16 mouse cellular contexts compared by ENCODE assay signal in the genomic region with DNA sequence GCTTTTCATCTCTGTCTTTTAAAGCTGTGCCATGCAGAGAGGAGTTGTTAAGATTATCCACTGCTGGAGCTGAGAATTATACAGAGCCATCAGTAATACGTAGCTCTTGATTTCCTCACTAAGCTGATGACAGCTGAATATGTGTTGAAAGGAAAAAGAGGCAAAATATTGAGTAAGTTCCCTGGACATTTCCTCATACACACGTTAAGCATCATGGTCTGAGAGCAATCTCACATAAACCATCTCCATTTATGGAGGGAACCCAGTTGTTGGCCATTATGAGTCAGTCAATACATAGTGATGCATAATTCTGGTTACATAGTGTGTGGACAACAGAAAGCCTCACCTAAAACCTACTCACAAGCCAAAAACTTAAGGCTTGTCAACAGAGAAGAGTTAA. TPM values are rescaled to one million over a fixed set of nuclear protein-coding genes. Genes with fewer than 3 reads are reported as not detected.
"Had no signal": no experiment of that assay in that cellular context is flagged by ENCODE, and none has a peak within 500 bp of the region (broad histone marks: within the 10 kb centered on the region; RNA-seq: fewer than 3 reads in every experiment).

No protein-coding gene starts in this region.

- ATAC-seq: intestine, postnatal 0 days; midbrain, embryonic 13.5 days had no signal

- H3K27ac ChIP-seq: liver, embryonic 13.5 days; midbrain, embryonic 13.5 days; neural tube, embryonic 12.5 days; neural tube, embryonic 15.5 days had no signal

- H3K9ac ChIP-seq: liver, embryonic 13.5 days; midbrain, embryonic 13.5 days; neural tube, embryonic 12.5 days; neural tube, embryonic 15.5 days had no signal

- DNase-seq: kidney, adult 2 months; kidney, postnatal 10 days; kidney, postnatal 36 days; liver, embryonic 13.5 days; lung, adult 2 months; lung, postnatal 36 days; thymus, adult 18-20 months; thymus, postnatal 36 days had no signal

- H3K27me3 ChIP-seq: liver, embryonic 13.5 days; midbrain, embryonic 13.5 days; neural tube, embryonic 12.5 days; neural tube, embryonic 15.5 days had no signal

- H3K4me3 ChIP-seq: liver, embryonic 13.5 days; midbrain, embryonic 13.5 days; neural tube, embryonic 12.5 days; neural tube, embryonic 15.5 days had no signal

- H3K4me2 ChIP-seq: liver, embryonic 13.5 days; midbrain, embryonic 13.5 days; neural tube, embryonic 12.5 days; neural tube, embryonic 15.5 days had no signal

- H3K9me3 ChIP-seq: liver, embryonic 13.5 days; midbrain, embryonic 13.5 days; neural tube, embryonic 12.5 days; neural tube, embryonic 15.5 days had no signal

- H3K36me3 ChIP-seq: liver, embryonic 13.5 days; midbrain, embryonic 13.5 days; neural tube, embryonic 12.5 days; neural tube, embryonic 15.5 days had no signal

- H3K4me1 ChIP-seq: liver, embryonic 13.5 days; midbrain, embryonic 13.5 days; neural tube, embryonic 12.5 days; neural tube, embryonic 15.5 days had no signal

RNA-seq across cellular contexts. Expression of a gene that starts 7.1 kb away (rescaled TPM):
- total RNA-seq: midbrain, postnatal 0 days had no signal

RNA-seq across cellular contexts. Expression of a gene that starts 44.1 kb away (rescaled TPM):
- total RNA-seq: left cerebral cortex, postnatal 36 days had no signal
- polyA plus RNA-seq: liver, adult 2 months; midbrain, embryonic 13.5 days; small intestine, adult 2 months had no signal
